Mouse (Mus musculus): ENCODE results near the gene Ctsk. TPM values are rescaled to one million over a fixed set of nuclear protein-coding genes. Genes with fewer than 3 reads are reported as not detected.

The Ctsk gene
- total and polyA plus RNA-seq, 3 experiments: 0.20 TPM; not detected in 2

GRCm38 (mm10) chr3:95526111-95526510 is 27.1 kb downstream of the Ctsk start:
- in situ Hi-C loops (cut with MboI; ENCODE audit: low pct_ligation_motif_present, low pct_unique_long_range_greater_than_20kb, low sequenced_read_pairs) (no loop called here), dilution Hi-C loops (cut with MboI; ENCODE audit: extremely low pct_ligation_motif_present, extremely low pct_unique_long_range_greater_than_20kb, low sequenced_read_pairs) (no loop called here)
- H3K4me1 ChIP-seq (ENCODE audit: control insufficient read depth in 1 of 2, insufficient read depth in 2 of 2): peaks cover 29 to 57% of the 10 kb centered on the region in 2 experiments
- no peak for DNase-seq (ENCODE audit: extremely low read depth)
- no peak overlapping the region for H3K4me3 ChIP-seq (replicated peaks in 1 of 3; ENCODE audit: low read depth in 2 of 3, low read length in 2 of 3, poor library complexity in 1 of 3)
- peaks cover 1% of the 10 kb centered on the region for H3K9me3 ChIP-seq (replicated peaks; ENCODE audit: low read length)
- H3K9ac ChIP-seq (ENCODE audit: insufficient read depth, low read depth): no peak overlapping the region
- peaks cover 23% of the 10 kb centered on the region for H3K79me2 ChIP-seq (replicated peaks; ENCODE audit: control insufficient read depth, extremely low read depth, insufficient read depth, poor library complexity, severe bottlenecking)
- H3K27ac ChIP-seq (ENCODE audit: insufficient read depth, low read depth): no peak overlapping the region
- no peaks in the 10 kb centered on the region for H3K27me3 ChIP-seq (replicated peaks)
- H3K36me3 ChIP-seq (replicated peaks in 1 of 2; ENCODE audit: control insufficient read depth in 1 of 2, insufficient read depth in 1 of 2, low read length in 1 of 2): peaks cover 8 to 15% of the 10 kb centered on the region in 2 experiments
- TF ChIP-seq UBTF (IDR thresholded peaks at IDR 0.05; ENCODE audit: low read depth, low read length): no peak
- TF ChIP-seq MYC (IDR thresholded peaks at IDR 0.05; ENCODE audit: low read depth, low read length): no peak
- no peak for TF ChIP-seq RAD21 (IDR thresholded peaks at IDR 0.05; ENCODE audit: low read depth, low read length)
- peak overlapping the region; percentile 33 for H3K4me2 ChIP-seq (ENCODE audit: insufficient read depth, low read depth, poor library complexity, severe bottlenecking)

DNA sequence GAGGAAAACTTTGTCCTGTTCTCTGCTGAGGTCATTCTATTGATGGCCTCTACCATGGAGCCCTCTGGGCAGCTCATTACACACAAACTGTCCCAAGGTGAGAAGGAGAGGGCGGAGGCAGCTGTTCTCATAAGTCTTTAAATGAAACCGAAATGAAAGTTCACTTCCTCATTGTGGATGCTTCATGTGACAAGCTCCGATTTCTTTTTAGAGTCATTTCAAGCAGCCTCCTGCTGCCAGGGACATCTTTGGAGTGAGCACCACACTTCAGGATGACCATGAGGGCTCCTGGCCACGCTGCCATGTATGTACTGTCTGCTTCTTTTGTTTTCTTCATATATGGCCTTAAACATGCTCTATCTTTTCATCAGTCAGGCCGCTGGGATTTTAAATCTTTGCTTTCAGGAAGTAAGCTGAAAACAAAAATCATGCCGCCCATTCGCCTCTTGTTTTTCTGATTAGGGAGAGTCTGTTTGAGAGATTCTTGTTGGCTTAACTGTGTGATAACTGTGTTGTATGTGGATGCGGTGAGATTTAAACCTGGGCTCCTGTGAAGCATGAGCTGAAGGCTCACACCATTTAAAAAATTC is 27.7 kb downstream of the Ctsk start, which contains the start of gene Ctss:
Ctss (plus strand) TSS at position 165 of the 590 bp plus-strand sequence.
- peak; percentile 89 for DNase-seq (ENCODE audit: extremely low read depth)
- Histone ChIP-seq H3K27me3 (replicated peaks) (no peaks in the 10 kb centered on the region), H3K9me3 (replicated peaks; ENCODE audit: low read length) (peaks cover 3% of the 10 kb centered on the region), H3K27ac (ENCODE audit: insufficient read depth, low read depth) (peak within 1 kb of the TSS; percentile 60), H3K36me3 (replicated peaks in 1 of 2; ENCODE audit: control insufficient read depth in 1 of 2, insufficient read depth in 1 of 2, low read length in 1 of 2) (peaks cover 10 to 21% of the 10 kb centered on the region in 2 experiments), H3K4me2 (ENCODE audit: insufficient read depth, low read depth, poor library complexity, severe bottlenecking) (peak within 1 kb of the TSS; percentile 33), H3K79me2 (replicated peaks; ENCODE audit: control insufficient read depth, extremely low read depth, insufficient read depth, poor library complexity, severe bottlenecking) (peaks cover 23% of the 10 kb centered on the region), H3K4me3 (replicated peaks in 1 of 3; ENCODE audit: low read depth in 2 of 3, low read length in 2 of 3, poor library complexity in 1 of 3) (peak within 1 kb of the TSS; percentile 43 to 62 (median 53)), H3K4me1 (ENCODE audit: control insufficient read depth in 1 of 2, insufficient read depth in 2 of 2) (peaks cover 25 to 54% of the 10 kb centered on the region in 2 experiments), H3K9ac (ENCODE audit: insufficient read depth, low read depth) (peak within 1 kb of the TSS; percentile 64)
- in situ Hi-C loops (cut with MboI; ENCODE audit: low pct_ligation_motif_present, low pct_unique_long_range_greater_than_20kb, low sequenced_read_pairs): no loop called here
- dilution Hi-C loops (cut with MboI; ENCODE audit: extremely low pct_ligation_motif_present, extremely low pct_unique_long_range_greater_than_20kb, low sequenced_read_pairs): no loop called here
- TF ChIP-seq POLR2AphosphoS2 (IDR thresholded peaks at IDR 0.05; ENCODE audit: low read depth, low read length): no peak
- no peak for TF ChIP-seq ZNF384 (IDR thresholded peaks at IDR 0.05; ENCODE audit: low read depth, low read length)
- TF ChIP-seq CHD1 (IDR thresholded peaks at IDR 0.05; ENCODE audit: low read depth, low read length): no peak
- 0 out of 2 replicates have a peak, but pooled peaks have one; percentile 48 for TF ChIP-seq MEF2A (IDR thresholded peaks at IDR 0.05; ENCODE audit: borderline replicate concordance, low read depth, low read length)
- peak; percentile 86 for TF ChIP-seq POLR2A (IDR thresholded peaks at IDR 0.05; ENCODE audit: low read depth, low read length)
- TF ChIP-seq BHLHE40 (IDR thresholded peaks at IDR 0.05; ENCODE audit: low read depth, low read length): peak; percentile 73
- TF ChIP-seq MXI1 (IDR thresholded peaks at IDR 0.05; ENCODE audit: low read depth, low read length): peak; percentile 42; the same call in 1 of the 2 replicates
- peak; percentile 76 for TF ChIP-seq ETS1 (conservative IDR thresholded peaks at IDR 0.05; ENCODE audit: low read depth, low read length)
- TF ChIP-seq SMC3 (IDR thresholded peaks at IDR 0.05; ENCODE audit: low read depth, low read length): no peak
- peak; percentile 94 for TF ChIP-seq MYC (IDR thresholded peaks at IDR 0.05; ENCODE audit: low read depth, low read length)
- TF ChIP-seq GABPA (IDR thresholded peaks at IDR 0.05; ENCODE audit: insufficient replicate concordance, low read depth, low read length): no peak
- TF ChIP-seq NELFE (IDR thresholded peaks at IDR 0.05; ENCODE audit: low read depth, low read length): peak; percentile 72
- no peak for TF ChIP-seq RAD21 (IDR thresholded peaks at IDR 0.05; ENCODE audit: low read depth, low read length)
- 0 out of 2 replicates have a peak, but pooled peaks have one; percentile 20 for TF ChIP-seq MAFK (IDR thresholded peaks at IDR 0.05; ENCODE audit: insufficient replicate concordance, low read length)
- TF ChIP-seq HCFC1 (IDR thresholded peaks at IDR 0.05; ENCODE audit: low read depth, low read length): no peak; the same call in 1 of the 2 replicates
- TF ChIP-seq PAX5 (IDR thresholded peaks at IDR 0.05; ENCODE audit: low read length): no peak
- TF ChIP-seq CTCF (conservative IDR thresholded peaks at IDR 0.05 in 1 of 2, IDR thresholded peaks at IDR 0.05 in 1 of 2; ENCODE audit: low read depth in 2 of 2, low read length in 2 of 2): no peak
- TF ChIP-seq KAT2A (IDR thresholded peaks at IDR 0.05; ENCODE audit: insufficient replicate concordance, low read length): no peak
- TF ChIP-seq TBP (conservative IDR thresholded peaks at IDR 0.05; ENCODE audit: low read depth, low read length): peak; percentile 88
- peak; percentile 48 for TF ChIP-seq USF2 (conservative IDR thresholded peaks at IDR 0.05; ENCODE audit: low read depth, low read length)
- TF ChIP-seq ELF1 (IDR thresholded peaks at IDR 0.05; ENCODE audit: low read depth, low read length): peak; percentile 78
- TF ChIP-seq USF1 (IDR thresholded peaks at IDR 0.05; ENCODE audit: low read depth, low read length): peak; percentile 52
- TF ChIP-seq EP300 (IDR thresholded peaks at IDR 0.05; ENCODE audit: low read length): peak; percentile 79
- TF ChIP-seq ZMIZ1 (IDR thresholded peaks at IDR 0.05; ENCODE audit: low read depth, low read length): no peak
- peak; percentile 78; the same call in 1 of the 2 replicates for TF ChIP-seq SIN3A (IDR thresholded peaks at IDR 0.05; ENCODE audit: low read length)
- TF ChIP-seq JUN (IDR thresholded peaks at IDR 0.05; ENCODE audit: insufficient read depth, low read depth, low read length): no peak
- no peak for TF ChIP-seq RCOR1 (conservative IDR thresholded peaks at IDR 0.05; ENCODE audit: low read depth, low read length)
- no peak for TF ChIP-seq E2F4 (IDR thresholded peaks at IDR 0.05; ENCODE audit: insufficient replicate concordance, low read depth, low read length)
- TF ChIP-seq NRF1 (IDR thresholded peaks at IDR 0.05; ENCODE audit: low read depth, low read length): no peak
- peak; percentile 90 for TF ChIP-seq IRF4 (IDR thresholded peaks at IDR 0.05; ENCODE audit: low read depth, low read length)
- TF ChIP-seq ZC3H11A (IDR thresholded peaks at IDR 0.05; ENCODE audit: low read depth, low read length): no peak

Data from CH12.LX (cell line).